8 mouse cellular contexts compared by ENCODE assay signal in the genomic region with DNA sequence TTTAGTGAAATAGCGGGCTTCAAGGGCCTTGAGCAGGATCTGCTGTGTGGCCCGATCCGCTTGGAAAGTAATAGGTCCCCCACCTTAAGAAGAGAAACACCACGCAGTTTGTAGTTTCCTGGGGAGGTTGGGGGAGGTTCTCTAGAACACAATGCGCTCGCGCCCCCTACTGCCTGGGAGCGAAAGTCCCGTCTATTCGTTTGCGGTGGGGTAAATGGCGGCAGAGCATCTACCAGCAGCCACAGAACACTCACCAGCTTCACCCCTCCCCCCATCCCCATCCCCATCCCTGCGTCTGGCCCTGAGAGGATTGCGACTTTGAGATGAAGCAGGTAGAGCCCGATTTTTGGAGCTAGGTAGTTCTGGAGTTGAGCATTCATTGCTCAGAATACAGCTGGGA. TPM values are rescaled to one million over a fixed set of nuclear protein-coding genes. Genes with fewer than 3 reads are reported as not detected.
DNase-seq lines count a peak whose midpoint lies in the region; ATAC-seq and TF ChIP-seq lines count a peak whose summit lies in the region.

No protein-coding gene starts in this region.

- DNase-seq in 3134 (ENCODE audit: extremely low read depth, insufficient read length, low spot score), result peak; percentile 66
- DNase-seq in adrenal gland, adult (ENCODE audit: inconsistent age in 2 of 2, low spot score in 1 of 2), result peak; percentile 86 to 96
- DNase-seq in embryo, embryonic 10 days (ENCODE audit: low spot score), result peak; percentile 94
- peak; percentile 65 to 84 for DNase-seq in gastrocnemius, postnatal 4 days (ENCODE audit: low spot score in 2 of 2)
- peak; percentile 91 for DNase-seq in kidney, adult 2 months
- DNase-seq in liver, adult 2 months (ENCODE audit: extremely low read depth, low read depth, low spot score), result no peak

- peak; percentile 92 for TF ChIP-seq CTCF in kidney, adult 2 months (conservative IDR thresholded peaks at IDR 0.05; ENCODE audit: insufficient read depth, insufficient read length, low read depth, low read length)
- TF ChIP-seq CTCF in liver, adult 2 months (IDR thresholded peaks at IDR 0.05; ENCODE audit: low read depth, low read length), result peak; percentile 97

- H3K9ac ChIP-seq in liver, adult 2 months (ENCODE audit: low read depth, low read length), result no peak overlapping the region
- H3K9ac ChIP-seq in stomach, embryonic 14.5 days (replicated peaks; ENCODE audit: low read depth, low read length), result no peak overlapping the region

- H3K4me1 ChIP-seq in kidney, adult 2 months (ENCODE audit: control insufficient read depth, insufficient read depth, low read length), result peaks cover 21% of the 10 kb centered on the region; the same call in 1 of the 2 replicates
- H3K4me1 ChIP-seq in liver, adult 2 months (ENCODE audit: control insufficient read depth, insufficient read depth, low read length), result peaks cover 11% of the 10 kb centered on the region
- H3K4me1 ChIP-seq in stomach, embryonic 14.5 days (ENCODE audit: control insufficient read depth, insufficient read depth, low read length), result no peaks in the 10 kb centered on the region

- no peaks in the 10 kb centered on the region for H3K79me2 ChIP-seq in liver, adult 2 months (ENCODE audit: control insufficient read depth, insufficient read depth, low read length)
- no peaks in the 10 kb centered on the region for H3K79me2 ChIP-seq in myocyte (ENCODE audit: control insufficient read depth, insufficient read depth)

- WGBS in kidney, adult 2 months, result 2% methylated on average over 15 of the region's 15 CpGs
- 4% methylated on average over 15 of the region's 15 CpGs for WGBS in liver, adult 2 months
- WGBS in stomach, embryonic 14.5 days, result 2% methylated on average over 15 of the region's 15 CpGs

- peak; percentile 43; the same call in 1 of the 2 replicates for ATAC-seq in stomach, embryonic 14.5 days (ENCODE audit: insufficient number of reproducible peaks, insufficient read depth, low FRiP score, low read depth)

- no peak overlapping the region for H3K27ac ChIP-seq in kidney, adult 2 months (ENCODE audit: insufficient read depth, low read depth, low read length)
- no peak overlapping the region for H3K27ac ChIP-seq in liver, adult 2 months (replicated peaks; ENCODE audit: insufficient read depth, low read depth, low read length)
- H3K27ac ChIP-seq in stomach, embryonic 14.5 days (ENCODE audit: low read length), result no peak overlapping the region

- peak overlapping the region; percentile 52 for H3K4me2 ChIP-seq in myocyte (ENCODE audit: low read depth)
- no peak overlapping the region for H3K4me2 ChIP-seq in stomach, embryonic 14.5 days (replicated peaks; ENCODE audit: low read depth, low read length)

- no peaks in the 10 kb centered on the region for H3K36me3 ChIP-seq in kidney, adult 2 months (ENCODE audit: control insufficient read depth, insufficient read depth, low read length)
- H3K36me3 ChIP-seq in liver, adult 2 months (ENCODE audit: control insufficient read depth, insufficient read depth, low read length), result no peaks in the 10 kb centered on the region
- H3K36me3 ChIP-seq in myocyte (ENCODE audit: control insufficient read depth, insufficient read depth), result peaks cover 5% of the 10 kb centered on the region
- H3K36me3 ChIP-seq in stomach, embryonic 14.5 days (ENCODE audit: control insufficient read depth, insufficient read depth, low read length), result no peaks in the 10 kb centered on the region

- H3K27me3 ChIP-seq in kidney, adult 2 months (replicated peaks; ENCODE audit: control insufficient read depth, insufficient read depth, low read length), result no peaks in the 10 kb centered on the region
- H3K27me3 ChIP-seq in liver, adult 2 months (ENCODE audit: control insufficient read depth, insufficient read depth, low read length), result no peaks in the 10 kb centered on the region
- no peaks in the 10 kb centered on the region for H3K27me3 ChIP-seq in myocyte (ENCODE audit: control insufficient read depth, insufficient read depth, insufficient read length)
- no peaks in the 10 kb centered on the region for H3K27me3 ChIP-seq in stomach, embryonic 14.5 days (ENCODE audit: control insufficient read depth, insufficient read depth, low read length)

- H3K4me3 ChIP-seq in kidney, adult 2 months (ENCODE audit: insufficient read depth, low read depth, low read length), result no peak overlapping the region
- no peak overlapping the region for H3K4me3 ChIP-seq in liver, adult 2 months (ENCODE audit: insufficient read depth, low read depth, low read length)
- no peak overlapping the region for H3K4me3 ChIP-seq in myocyte
- H3K4me3 ChIP-seq in stomach, embryonic 14.5 days (ENCODE audit: low read depth, low read length), result no peak overlapping the region

- no peaks in the 10 kb centered on the region for H3K9me3 ChIP-seq in stomach, embryonic 14.5 days (ENCODE audit: control insufficient read depth, low read depth, low read length)

- H3ac ChIP-seq in myocyte (ENCODE audit: control insufficient read depth, insufficient read length), result no peak overlapping the region

- TF ChIP-seq POLR2A in kidney, adult 2 months (IDR thresholded peaks at IDR 0.05; ENCODE audit: low read depth, low read length), result no peak
- TF ChIP-seq POLR2A in liver, adult 2 months (IDR thresholded peaks at IDR 0.05; ENCODE audit: extremely low read depth, insufficient read depth, low read length), result no peak
- TF ChIP-seq POLR2A in myocyte (IDR thresholded peaks at IDR 0.05; ENCODE audit: insufficient read length, low read depth), result no peak

TF ChIP-seq in myocyte, 11 proteins besides CTCF, POLR2A, EP300 and RAD21:
- TF ChIP-seq REST (IDR thresholded peaks at IDR 0.05; ENCODE audit: insufficient read depth, insufficient read length) (no peak), MAX (IDR thresholded peaks at IDR 0.05; ENCODE audit: low read depth) (no peak), CEBPB (IDR thresholded peaks at IDR 0.05; ENCODE audit: insufficient read depth, poor library complexity, severe bottlenecking) (no peak), E2F4 (IDR thresholded peaks at IDR 0.05; ENCODE audit: insufficient read depth) (no peak), MYOG (IDR thresholded peaks at IDR 0.05; ENCODE audit: control insufficient read depth in 1 of 3, insufficient read depth in 1 of 3, insufficient read length in 2 of 3, low read depth in 2 of 3) (no peak), USF1 (IDR thresholded peaks at IDR 0.05; ENCODE audit: low read depth) (no peak), TCF3 (IDR thresholded peaks at IDR 0.05; ENCODE audit: insufficient read length, low read depth) (no peak), TCF12 (IDR thresholded peaks at IDR 0.05; ENCODE audit: insufficient read depth, poor library complexity, severe bottlenecking) (no peak), MYOD1 (IDR thresholded peaks at IDR 0.05; ENCODE audit: control insufficient read depth in 1 of 3, insufficient read length in 2 of 3, low read depth in 2 of 3) (no peak), SRF (IDR thresholded peaks at IDR 0.05; ENCODE audit: control insufficient read depth, insufficient read length, low read depth) (no peak), POLR2AphosphoS2 (IDR thresholded peaks at IDR 0.05; ENCODE audit: insufficient read length, low read depth) (no peak)

RNA-seq across cellular contexts. Expression of gene Irf2bpl, which starts 21.8 kb away (rescaled TPM):
- total RNA-seq in gastrocnemius, postnatal 4 days (2021), result 10 to 100 TPM; 43.2 to 44.8 TPM
- polyA plus RNA-seq in kidney, adult 2 months (2012; rRNA removed), result 22.0 and 27.8 TPM in 2 replicates
- 6.8 and 9.3 TPM in 2 replicates for total RNA-seq in liver, adult 2 months (2014; rRNA removed)
- 10.5 and 10.8 TPM in 2 replicates for polyA plus RNA-seq in liver, adult 2 months (2012; rRNA removed)
- polyA plus RNA-seq in myocyte (2012; fragmentation: generic; extraction: Trizol), result 59.1 TPM
- 18.2 and 21.6 TPM in 2 replicates for polyA plus RNA-seq in stomach, embryonic 14.5 days (2014; fragmentation: Nextera tagmentation; extraction: Ambion mirVana)

RNA-seq across cellular contexts. Expression of gene Cipc, which starts 40.4 kb away (rescaled TPM):
- total RNA-seq in gastrocnemius, postnatal 4 days (2021), result 10 to 100 TPM; 21.5 to 31.1 TPM
- polyA plus RNA-seq in kidney, adult 2 months (2012; rRNA removed), result 28.8 and 34.2 TPM in 2 replicates
- 15.7 and 26.4 TPM in 2 replicates for total RNA-seq in liver, adult 2 months (2014; rRNA removed)
- 28.4 and 36.0 TPM in 2 replicates for polyA plus RNA-seq in liver, adult 2 months (2012; rRNA removed)
- 14.7 TPM for polyA plus RNA-seq in myocyte (2012; fragmentation: generic; extraction: Trizol)
- polyA plus RNA-seq in stomach, embryonic 14.5 days (2014; fragmentation: Nextera tagmentation; extraction: Ambion mirVana), result 20.9 and 22.3 TPM in 2 replicates
